Mouse (Mus musculus): Measurements from ENCODE around the gene Phospho1. TPM values are rescaled to one million over a fixed set of nuclear protein-coding genes. Genes with fewer than 3 reads are reported as not detected.

The Phospho1 gene
- polyA plus RNA-seq, 1 experiment = 42.5 TPM

DNA sequence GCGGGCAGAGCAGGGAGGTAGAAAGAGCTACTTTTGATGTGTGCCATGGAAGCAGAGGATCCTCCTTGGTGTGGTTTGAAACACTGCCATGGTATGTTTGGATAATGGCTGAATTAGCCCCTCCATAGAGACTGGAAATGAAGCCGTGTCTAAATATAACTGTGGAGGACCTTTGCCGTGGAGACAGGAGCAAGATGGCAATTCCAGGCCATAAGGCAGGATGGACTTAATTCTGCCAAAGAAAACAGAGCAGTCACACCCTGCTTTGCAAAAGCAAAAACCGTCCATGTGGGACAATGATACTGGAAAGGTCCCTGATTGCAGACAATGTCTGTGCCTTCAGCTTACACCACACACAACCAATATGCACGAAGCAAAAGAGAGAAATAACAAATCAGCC, 30.1 kb upstream of the Phospho1 start:
- 71% methylated on average over 5 of the region's 5 CpGs for WGBS
- TF ChIP-seq POLR2A (IDR thresholded peaks at IDR 0.05; ENCODE audit: low read depth, low read length) = no peak
- no peak for TF ChIP-seq CTCF (IDR thresholded peaks at IDR 0.05; ENCODE audit: extremely low read depth, insufficient read depth, insufficient read length, insufficient replicate concordance)
- Histone ChIP-seq H3K4me1 (ENCODE audit: control insufficient read depth, insufficient read depth, insufficient read length) (peaks cover 3% of the 10 kb centered on the region; the same call in 1 of the 2 replicates), H3K27me3 (ENCODE audit: control insufficient read depth, insufficient read depth, low read length) (peaks cover 9% of the 10 kb centered on the region), H3K27ac (ENCODE audit: insufficient read depth, low read length) (no peak overlapping the region), H3K4me3 (ENCODE audit: extremely low read depth, insufficient read depth, insufficient read length) (no peak overlapping the region), H3K36me3 (ENCODE audit: control insufficient read depth, insufficient read depth, low read length) (no peaks in the 10 kb centered on the region)
- DNase-seq (ENCODE audit: low read depth in 1 of 2, low spot score in 2 of 2) = no peak

DNA sequence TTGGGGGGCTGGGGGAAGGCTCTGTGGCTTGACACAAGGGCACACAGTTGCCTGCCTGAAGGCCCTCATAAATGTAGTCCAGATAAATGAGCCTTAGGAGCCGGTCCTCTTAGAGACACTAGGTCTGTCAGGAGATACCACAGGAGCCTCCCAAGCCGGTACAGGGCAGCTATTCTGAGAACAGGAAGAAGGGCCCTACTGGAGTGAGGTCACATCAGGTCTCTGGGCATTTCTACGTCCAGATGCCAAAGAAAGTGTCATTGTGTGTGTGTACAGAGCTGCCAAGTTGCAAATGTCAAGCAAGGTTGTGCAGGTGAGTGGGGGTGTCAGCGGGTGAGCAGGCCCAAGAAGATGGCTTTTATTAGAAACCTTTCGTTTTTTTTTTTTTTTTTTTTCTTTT, 28.7 kb upstream of the Phospho1 start:
- TF ChIP-seq POLR2A (IDR thresholded peaks at IDR 0.05; ENCODE audit: low read depth, low read length) (no peak), CTCF (IDR thresholded peaks at IDR 0.05; ENCODE audit: extremely low read depth, insufficient read depth, insufficient read length, insufficient replicate concordance) (no peak)
- Histone ChIP-seq H3K36me3 (ENCODE audit: control insufficient read depth, insufficient read depth, low read length) (no peaks in the 10 kb centered on the region), H3K4me3 (ENCODE audit: extremely low read depth, insufficient read depth, insufficient read length) (no peak overlapping the region), H3K27me3 (ENCODE audit: control insufficient read depth, insufficient read depth, low read length) (peaks cover 9% of the 10 kb centered on the region), H3K4me1 (ENCODE audit: control insufficient read depth, insufficient read depth, insufficient read length) (peaks cover 3% of the 10 kb centered on the region; the same call in 1 of the 2 replicates), H3K27ac (ENCODE audit: insufficient read depth, low read length) (no peak overlapping the region)
- DNase-seq (ENCODE audit: low read depth in 1 of 2, low spot score in 2 of 2) = no peak
- WGBS = 51% methylated on average over 5 of the region's 5 CpGs

DNA sequence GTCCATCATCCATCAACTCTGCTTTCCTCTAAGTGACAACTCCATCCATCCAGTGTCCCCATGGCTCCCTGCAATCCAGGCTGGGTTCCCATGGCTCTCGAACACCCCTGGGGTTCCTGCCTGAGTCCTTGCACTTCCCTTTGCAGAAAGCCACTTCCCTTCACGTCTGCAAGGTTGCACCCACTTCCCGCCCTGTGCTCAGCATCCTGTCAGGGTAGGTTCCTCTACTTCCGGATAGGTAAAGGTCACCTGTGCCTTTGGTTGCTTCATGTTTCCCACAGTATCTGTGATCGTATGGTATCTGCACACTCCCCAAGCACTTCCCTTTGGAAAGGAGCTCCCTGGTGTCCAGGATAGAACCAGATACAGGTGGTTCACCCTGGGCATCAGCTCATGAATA, 19.3 kb upstream of the Phospho1 start:
- Histone ChIP-seq H3K36me3 (ENCODE audit: control insufficient read depth, insufficient read depth, low read length) (no peaks in the 10 kb centered on the region), H3K27me3 (ENCODE audit: control insufficient read depth, insufficient read depth, low read length) (no peaks in the 10 kb centered on the region), H3K4me3 (ENCODE audit: extremely low read depth, insufficient read depth, insufficient read length) (no peak overlapping the region), H3K4me1 (ENCODE audit: control insufficient read depth, insufficient read depth, insufficient read length) (peaks cover 11% of the 10 kb centered on the region; the same call in 1 of the 2 replicates), H3K27ac (ENCODE audit: insufficient read depth, low read length) (peak overlapping the region; percentile 4; the same call in 1 of the 2 replicates)
- WGBS = 16% methylated on average over 5 of the region's 5 CpGs
- peak in 1 of 2 experiments; percentile 26 for DNase-seq (ENCODE audit: low read depth in 1 of 2, low spot score in 2 of 2)
- TF ChIP-seq CTCF (IDR thresholded peaks at IDR 0.05; ENCODE audit: extremely low read depth, insufficient read depth, insufficient read length, insufficient replicate concordance) = no peak
- no peak for TF ChIP-seq POLR2A (IDR thresholded peaks at IDR 0.05; ENCODE audit: low read depth, low read length)

DNA sequence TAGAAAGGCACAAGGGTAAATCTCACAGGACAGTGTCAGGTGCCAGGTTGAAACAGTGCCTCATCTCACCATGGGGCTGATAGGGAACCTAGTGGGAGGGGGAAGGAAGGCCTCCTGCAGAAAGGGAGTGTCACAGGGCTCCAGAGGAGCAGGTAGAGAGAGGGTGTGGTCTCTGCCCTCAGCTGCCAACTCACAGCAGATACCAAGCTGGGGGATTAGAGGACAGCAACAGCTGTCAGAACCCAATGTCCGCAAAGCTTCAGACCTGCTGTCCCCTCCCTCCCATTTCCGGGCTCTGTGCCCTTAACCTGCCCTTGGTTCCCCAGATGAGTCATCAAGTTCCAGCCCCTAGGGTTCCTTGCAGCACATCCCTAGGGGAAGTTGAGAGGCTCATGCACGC, 18.8 kb upstream of the Phospho1 start:
- Histone ChIP-seq H3K27ac (ENCODE audit: insufficient read depth, low read length) (peak overlapping the region; percentile 4; the same call in 1 of the 2 replicates), H3K4me3 (ENCODE audit: extremely low read depth, insufficient read depth, insufficient read length) (no peak overlapping the region), H3K36me3 (ENCODE audit: control insufficient read depth, insufficient read depth, low read length) (no peaks in the 10 kb centered on the region), H3K4me1 (ENCODE audit: control insufficient read depth, insufficient read depth, insufficient read length) (peaks cover 11% of the 10 kb centered on the region; the same call in 1 of the 2 replicates), H3K27me3 (ENCODE audit: control insufficient read depth, insufficient read depth, low read length) (no peaks in the 10 kb centered on the region)
- 16% methylated on average over 3 of the region's 3 CpGs for WGBS
- TF ChIP-seq CTCF (IDR thresholded peaks at IDR 0.05; ENCODE audit: extremely low read depth, insufficient read depth, insufficient read length, insufficient replicate concordance) (no peak), POLR2A (IDR thresholded peaks at IDR 0.05; ENCODE audit: low read depth, low read length) (no peak)
- no peak for DNase-seq (ENCODE audit: low read depth in 1 of 2, low spot score in 2 of 2)

DNA sequence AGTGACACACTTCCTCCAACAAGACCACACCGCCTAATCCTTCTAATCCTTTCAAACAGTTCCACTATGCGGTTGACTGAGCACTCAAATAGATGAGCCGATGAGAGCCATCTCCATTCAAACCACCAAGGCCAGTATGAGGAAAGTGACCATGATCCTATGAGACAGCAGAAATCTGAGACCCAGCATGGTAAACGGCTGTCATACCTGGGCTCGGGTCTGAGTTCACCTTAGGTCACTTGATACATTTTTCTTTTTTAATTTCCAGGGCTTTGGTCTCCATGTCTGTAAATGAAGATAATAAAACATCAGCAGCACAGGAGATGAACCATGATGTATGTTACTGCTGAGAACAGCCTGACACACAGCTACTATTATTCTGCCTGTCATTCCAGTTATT, 16.4 kb upstream of the Phospho1 start:
- H3K4me1 ChIP-seq (ENCODE audit: control insufficient read depth, insufficient read depth, insufficient read length) = peaks cover 11% of the 10 kb centered on the region; the same call in 1 of the 2 replicates
- 95% methylated on average over 5 of the region's 5 CpGs for WGBS
- no peak for DNase-seq (ENCODE audit: low read depth in 1 of 2, low spot score in 2 of 2)
- TF ChIP-seq POLR2A (IDR thresholded peaks at IDR 0.05; ENCODE audit: low read depth, low read length) (no peak), CTCF (IDR thresholded peaks at IDR 0.05; ENCODE audit: extremely low read depth, insufficient read depth, insufficient read length, insufficient replicate concordance) (no peak)
- 0 out of 2 replicates have a peak overlapping the region, but pooled peaks have one; percentile 39 for H3K27ac ChIP-seq (ENCODE audit: insufficient read depth, low read length)
- no peak overlapping the region for H3K4me3 ChIP-seq (ENCODE audit: extremely low read depth, insufficient read depth, insufficient read length)
- H3K36me3 ChIP-seq (ENCODE audit: control insufficient read depth, insufficient read depth, low read length) = no peaks in the 10 kb centered on the region
- no peaks in the 10 kb centered on the region for H3K27me3 ChIP-seq (ENCODE audit: control insufficient read depth, insufficient read depth, low read length)

DNA sequence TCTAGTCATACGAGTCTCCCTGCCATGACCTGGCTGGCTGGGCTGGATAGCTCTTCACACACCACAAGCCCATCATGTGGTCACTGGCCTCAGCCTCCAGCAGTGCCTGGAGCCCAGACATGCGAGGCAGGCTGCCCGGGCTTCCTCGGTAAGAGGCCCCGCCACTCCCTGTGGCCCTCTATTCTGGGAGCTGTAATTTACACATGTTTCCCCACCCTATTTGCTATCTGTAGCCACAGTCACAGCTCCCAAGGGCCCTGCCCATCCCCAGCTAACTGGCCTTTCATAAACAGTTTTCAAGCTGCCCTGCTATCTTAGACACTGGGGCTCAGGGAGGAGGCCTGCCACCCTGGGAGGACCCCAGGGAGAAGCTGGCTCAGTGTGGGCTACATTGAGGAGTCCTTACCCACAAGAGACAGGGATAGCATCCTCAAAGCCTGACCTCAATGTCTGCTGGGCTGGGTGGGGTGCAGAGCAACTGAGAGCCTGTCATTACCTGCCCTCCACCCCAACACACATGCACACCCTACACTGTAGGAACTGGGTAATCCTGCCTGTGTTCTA, 15.8 kb upstream of the Phospho1 start:
- WGBS = 74% methylated on average over 5 of the region's 5 CpGs
- Histone ChIP-seq H3K27ac (ENCODE audit: insufficient read depth, low read length) (peak overlapping the region; percentile 72; the same call in 1 of the 2 replicates), H3K4me3 (ENCODE audit: extremely low read depth, insufficient read depth, insufficient read length) (no peak overlapping the region), H3K4me1 (ENCODE audit: control insufficient read depth, insufficient read depth, insufficient read length) (peaks cover 11% of the 10 kb centered on the region; the same call in 1 of the 2 replicates), H3K27me3 (ENCODE audit: control insufficient read depth, insufficient read depth, low read length) (no peaks in the 10 kb centered on the region), H3K36me3 (ENCODE audit: control insufficient read depth, insufficient read depth, low read length) (no peaks in the 10 kb centered on the region)
- DNase-seq (ENCODE audit: low read depth in 1 of 2, low spot score in 2 of 2) = no peak
- no peak for TF ChIP-seq CTCF (IDR thresholded peaks at IDR 0.05; ENCODE audit: extremely low read depth, insufficient read depth, insufficient read length, insufficient replicate concordance)
- no peak for TF ChIP-seq POLR2A (IDR thresholded peaks at IDR 0.05; ENCODE audit: low read depth, low read length)

DNA sequence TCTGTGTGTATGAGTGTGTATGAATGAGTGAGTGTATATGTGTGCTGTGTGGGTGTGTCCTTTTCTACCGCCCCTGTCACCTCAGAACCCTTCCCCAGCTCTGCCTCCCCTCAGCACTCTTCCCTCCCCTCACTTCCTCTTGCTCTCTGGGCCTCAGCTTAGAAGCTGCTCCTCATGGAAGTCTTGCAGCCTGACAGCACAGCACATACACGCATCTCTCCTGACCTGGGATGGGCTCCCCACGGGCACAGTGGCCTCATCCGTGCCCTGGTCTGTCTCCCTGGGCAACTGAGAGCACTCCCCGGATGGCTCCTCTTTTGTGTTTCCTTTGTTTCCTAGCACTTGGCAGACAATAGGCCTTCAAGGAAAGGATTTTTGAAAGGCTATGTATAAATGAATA, 14.7 kb upstream of the Phospho1 start:
- peaks cover 10% of the 10 kb centered on the region; the same call in 1 of the 2 replicates for H3K4me1 ChIP-seq (ENCODE audit: control insufficient read depth, insufficient read depth, insufficient read length)
- 53% methylated on average over 5 of the region's 5 CpGs for WGBS
- H3K4me3 ChIP-seq (ENCODE audit: extremely low read depth, insufficient read depth, insufficient read length) = no peak overlapping the region

More for the DNA sequence above, 14.7 kb upstream of the Phospho1 start:
- no peaks in the 10 kb centered on the region for H3K27me3 ChIP-seq (ENCODE audit: control insufficient read depth, insufficient read depth, low read length)
- no peak overlapping the region for H3K27ac ChIP-seq (ENCODE audit: insufficient read depth, low read length)
- TF ChIP-seq CTCF (IDR thresholded peaks at IDR 0.05; ENCODE audit: extremely low read depth, insufficient read depth, insufficient read length, insufficient replicate concordance) (no peak), POLR2A (IDR thresholded peaks at IDR 0.05; ENCODE audit: low read depth, low read length) (no peak)
- DNase-seq (ENCODE audit: low read depth in 1 of 2, low spot score in 2 of 2) = no peak
- no peaks in the 10 kb centered on the region for H3K36me3 ChIP-seq (ENCODE audit: control insufficient read depth, insufficient read depth, low read length)

Measured in spleen, adult 2 months (tissue).